Mouse (Mus musculus): ENCODE results near the gene Prss41.

- TF ChIP-seq USF1 (IDR thresholded peaks at IDR 0.05; ENCODE audit: low read depth) (no peak), POLR2A (IDR thresholded peaks at IDR 0.05; ENCODE audit: insufficient read length, low read depth) (peak; percentile 51), CEBPB (IDR thresholded peaks at IDR 0.05; ENCODE audit: insufficient read depth, poor library complexity, severe bottlenecking) (no peak), POLR2AphosphoS2 (IDR thresholded peaks at IDR 0.05; ENCODE audit: insufficient read length, low read depth) (no peak)
These were observed 14.8 kb downstream of the Prss41 start, which contains the start of gene Elob for GRCm38 (mm10) chr17:23829064-23829619.

Data from myocyte (in vitro differentiated cells).